Mouse (Mus musculus) midbrain, embryonic 14.5 days (tissue): ENCODE measurements at regions not wholly inside any gene's neighbourhood (a gene's known extent, or its start where the extent isn't known, plus 50 kb on each side); places are given as distances from the start of the nearest gene placed in this dataset.
A peak's percentile ranks its signal among the peaks of the same experiment; 100 is the strongest.

Source experiments
- ATAC-seq: fragments of 200-750 bp; cut with Nextera tagmentation; 2 replicates; pipeline ENCODE4 v1.8.0; 2017; ENCODE audit warnings: moderate number of reproducible peaks, moderate library complexity; ENCODE audit not compliant: low FRiP score, low TSS enrichment
- DNase-seq: peaks from one replicate; pipeline ENCODE4 v3.0.0-alpha.2; 2015
- H3K27ac ChIP-seq: fragments of 300-500 bp; sonication (generic); replicated peaks from 2 replicates; pipeline ENCODE4 v1.5.1; 2014; ENCODE audit warnings: mild to moderate bottlenecking, low read depth, low read length, moderate library complexity
- H3K27me3 ChIP-seq: fragments of 300-500 bp; sonication (generic); 2 replicates; pipeline ENCODE4 v1.6.1; 2014; ENCODE audit warnings: low read length, control low read depth, mixed read lengths; ENCODE audit not compliant: control insufficient read depth, insufficient read depth
- H3K36me3 ChIP-seq: fragments of 300-500 bp; sonication (generic); 2 replicates; pipeline ENCODE4 v1.6.1; 2014; ENCODE audit warnings: low read length, control low read depth; ENCODE audit not compliant: control insufficient read depth, insufficient read depth
- H3K4me1 ChIP-seq: fragments of 300-500 bp; sonication (generic); 2 replicates; pipeline ENCODE4 v1.6.1; 2014; ENCODE audit warnings: mild to moderate bottlenecking, antibody characterized with exemption, low read length, control low read depth; ENCODE audit not compliant: control insufficient read depth, insufficient read depth
- H3K4me2 ChIP-seq: fragments of 300-500 bp; sonication (generic); 2 replicates; pipeline ENCODE4 v1.6.1; 2014; ENCODE audit warnings: mild to moderate bottlenecking, low read length, moderate library complexity
- H3K4me3 ChIP-seq: fragments of 300-500 bp; sonication (generic); replicated peaks from 2 replicates; pipeline ENCODE4 v1.5.1; 2014; ENCODE audit warnings: low read depth, low read length
- H3K9ac ChIP-seq: fragments of 300-500 bp; sonication (generic); replicated peaks from 2 replicates; pipeline ENCODE4 v1.6.1; 2014; ENCODE audit warnings: mild to moderate bottlenecking, low read length, moderate library complexity
- H3K9me3 ChIP-seq: fragments of 300-500 bp; sonication (generic); 2 replicates; pipeline ENCODE4 v1.6.1; 2016; ENCODE audit warnings: low read length, control low read depth, mixed read lengths; ENCODE audit not compliant: control insufficient read depth
- WGBS: fragments of 180-500 bp; shearing (Covaris S2); extraction: QIAGEN DNeasy Blood & Tissue Kit; methylation state at CpG from one replicate; pipeline ENCODE4 v1.1.7; 2014; 5-methylcytosine and 5-hydroxymethylcytosine counted together

- Histone ChIP-seq H3K36me3 (no peaks in the 10 kb centered on the region), H3K4me2 (peak overlapping the region; percentile 37), H3K4me3 (no peak overlapping the region), H3K9me3 (no peaks in the 10 kb centered on the region), H3K9ac (no peak overlapping the region; the same call in 1 of the 2 replicates), H3K27me3 (no peaks in the 10 kb centered on the region), H3K4me1 (peaks cover 27% of the 10 kb centered on the region), H3K27ac (peak overlapping the region; percentile 62)
- peak; percentile 48; the same call in 1 of the 2 replicates for ATAC-seq
- no peak for DNase-seq
- 8% methylated on average over 18 of the region's 18 CpGs for WGBS
Observed at GRCm38 (mm10) chr12:80022181-80023106, 90.4 kb downstream of the Zfp36l1 start.

- peak; percentile 29 for DNase-seq
- H3K4me3 ChIP-seq: no peak overlapping the region
- no peaks in the 10 kb centered on the region for H3K27me3 ChIP-seq
- whole genome bisulfite sequencing: 3% methylated on average over 6 of the region's 6 CpGs
- peak overlapping the region; percentile 57; the same call in 1 of the 2 replicates for H3K27ac ChIP-seq
- H3K36me3 ChIP-seq: no peaks in the 10 kb centered on the region
- H3K4me2 ChIP-seq: peak overlapping the region; percentile 30; the same call in 1 of the 2 replicates
- H3K4me1 ChIP-seq: peaks cover 27% of the 10 kb centered on the region
- ATAC-seq: no peak
- no peaks in the 10 kb centered on the region for H3K9me3 ChIP-seq
- H3K9ac ChIP-seq: no peak overlapping the region
Observed at GRCm38 (mm10) chr12:80021030-80021473, 91.8 kb downstream of the Zfp36l1 start.

GRCm38 (mm10) chr12:80018086-80018485, 94.7 kb downstream of the Zfp36l1 start:
- Histone ChIP-seq H3K27me3 (no peaks in the 10 kb centered on the region), H3K9me3 (no peaks in the 10 kb centered on the region), H3K4me1 (peaks cover 35% of the 10 kb centered on the region), H3K4me3 (no peak overlapping the region), H3K27ac (no peak overlapping the region), H3K36me3 (no peaks in the 10 kb centered on the region), H3K9ac (no peak overlapping the region), H3K4me2 (no peak overlapping the region)
- 85% methylated on average over 8 of the region's 8 CpGs for WGBS
- no peak for ATAC-seq
- DNase-seq: no peak

- Histone ChIP-seq H3K27ac (no peak overlapping the region), H3K9me3 (no peaks in the 10 kb centered on the region), H3K4me3 (no peak overlapping the region), H3K4me1 (peaks cover 30% of the 10 kb centered on the region), H3K4me2 (no peak overlapping the region), H3K27me3 (no peaks in the 10 kb centered on the region), H3K36me3 (no peaks in the 10 kb centered on the region), H3K9ac (no peak overlapping the region)
- 85% methylated on average over 8 of the region's 8 CpGs for WGBS
- DNase-seq (no peak), ATAC-seq (no peak)
Observed at GRCm38 (mm10) chr12:80017376-80017929, 95.4 kb downstream of the Zfp36l1 start.

GRCm38 (mm10) chr12:80015938-80016337, 96.9 kb downstream of the Zfp36l1 start:
- DNase-seq (no peak), ATAC-seq (no peak)
- Histone ChIP-seq H3K9ac (no peak overlapping the region), H3K27ac (no peak overlapping the region), H3K4me2 (no peak overlapping the region), H3K4me1 (peaks cover 14% of the 10 kb centered on the region), H3K27me3 (no peaks in the 10 kb centered on the region), H3K4me3 (no peak overlapping the region), H3K36me3 (no peaks in the 10 kb centered on the region), H3K9me3 (no peaks in the 10 kb centered on the region)
- WGBS: 93% methylated on average over 1 of the region's 1 CpGs

GRCm38 (mm10) chr12:80014598-80014983, 98.2 kb downstream of the Zfp36l1 start:
- Histone ChIP-seq H3K36me3 (no peaks in the 10 kb centered on the region), H3K4me3 (0 out of 2 replicates have a peak overlapping the region, but pooled peaks have one; percentile 12), H3K27me3 (no peaks in the 10 kb centered on the region), H3K4me2 (peak overlapping the region; percentile 50), H3K4me1 (0 out of 2 replicates have a peak, but pooled peaks cover 8% of the 10 kb centered on the region), H3K9me3 (no peaks in the 10 kb centered on the region), H3K9ac (peak overlapping the region; percentile 39; the same call in 1 of the 2 replicates), H3K27ac (peak overlapping the region; percentile 77)
- no peak for ATAC-seq
- WGBS: 48% methylated on average over 7 of the region's 7 CpGs
- DNase-seq: peak; percentile 21

GRCm38 (mm10) chr12:80013904-80014597, 98.8 kb downstream of the Zfp36l1 start:
- Histone ChIP-seq H3K4me3 (0 out of 2 replicates have a peak overlapping the region, but pooled peaks have one; percentile 12), H3K27ac (peak overlapping the region; percentile 77), H3K9ac (peak overlapping the region; percentile 39; the same call in 1 of the 2 replicates), H3K27me3 (no peaks in the 10 kb centered on the region), H3K4me2 (peak overlapping the region; percentile 50), H3K4me1 (0 out of 2 replicates have a peak, but pooled peaks cover 8% of the 10 kb centered on the region), H3K9me3 (no peaks in the 10 kb centered on the region), H3K36me3 (no peaks in the 10 kb centered on the region)
- ATAC-seq (peak; percentile 64; the same call in 1 of the 2 replicates), DNase-seq (peak; percentile 81)
- WGBS: 9% methylated on average over 14 of the region's 14 CpGs

- H3K4me3 ChIP-seq: no peak overlapping the region
- no peaks in the 10 kb centered on the region for H3K9me3 ChIP-seq
- H3K36me3 ChIP-seq: no peaks in the 10 kb centered on the region
- no peak for ATAC-seq
- 35% methylated on average over 6 of the region's 6 CpGs for WGBS
- DNase-seq: no peak
- peak overlapping the region; percentile 57 for H3K27ac ChIP-seq
- peak overlapping the region; percentile 50 for H3K4me2 ChIP-seq
- H3K9ac ChIP-seq: peak overlapping the region; percentile 39; the same call in 1 of the 2 replicates
- H3K27me3 ChIP-seq: no peaks in the 10 kb centered on the region
- 0 out of 2 replicates have a peak, but pooled peaks cover 8% of the 10 kb centered on the region for H3K4me1 ChIP-seq
Observed at GRCm38 (mm10) chr12:80013577-80013903, 99.3 kb downstream of the Zfp36l1 start.
